Mouse (Mus musculus) bone marrow, adult 2 months (tissue): Measurements from ENCODE around the gene Hoxa7.

ENCODE experiments used
- CTCF ChIP-seq: fragments of 200-500 bp; IDR thresholded peaks from 2 replicates; pipeline ENCODE4 v1.5.1; 2011; ENCODE audit warnings: low read length, control low read depth; ENCODE audit not compliant: control insufficient read depth, insufficient read depth
- POLR2A ChIP-seq: fragments of 200-500 bp; IDR thresholded peaks from 2 replicates; pipeline ENCODE4 v1.6.1; 2011; ENCODE audit warnings: low read depth, mild to moderate bottlenecking, control low read depth, low read length, borderline replicate concordance; ENCODE audit not compliant: control insufficient read depth

DNA sequence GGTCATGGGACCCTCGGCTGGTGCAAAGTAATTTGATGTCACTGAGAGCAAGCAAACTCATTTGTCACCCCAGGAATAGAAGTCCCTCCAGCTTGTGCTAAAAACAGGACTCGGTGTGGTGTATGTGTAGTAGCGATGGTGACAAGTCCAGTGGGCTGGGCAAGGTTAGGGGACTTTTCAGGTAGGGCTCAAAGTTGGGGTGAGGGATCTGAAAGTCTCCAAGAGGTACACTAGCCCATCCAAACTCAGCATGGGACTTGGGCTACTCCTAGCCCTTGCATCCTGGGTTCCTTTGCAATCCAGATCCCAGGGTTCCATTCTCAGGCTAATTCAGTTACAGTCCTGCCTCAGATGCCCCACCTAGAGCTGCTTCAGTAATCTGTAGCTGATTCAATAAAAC, 47.1 kb upstream of the Hoxa7 start:
- no peak for TF ChIP-seq CTCF
- TF ChIP-seq POLR2A: no peak
